Mouse (Mus musculus): ENCODE measurements at regions not wholly inside any gene's neighbourhood (a gene's known extent, or its start where the extent isn't known, plus 50 kb on each side); places are given as distances from the start of the nearest gene placed in this dataset.

- TF ChIP-seq POLR2A (IDR thresholded peaks at IDR 0.05; ENCODE audit: extremely low read depth, insufficient read depth, low read length), result no peak
- no peak for TF ChIP-seq CTCF (IDR thresholded peaks at IDR 0.05; ENCODE audit: extremely low read depth, insufficient read depth, low read length)
Observed at GRCm38 (mm10) chr11:37412868-37413267, 177.1 kb upstream of the Tenm2 start.

All from cortical plate, adult 2 months (tissue).